Mouse (Mus musculus) bone marrow macrophage, adult 2 months (primary cell): ENCODE measurements at regions not wholly inside any gene's neighbourhood (a gene's known extent, or its start where the extent isn't known, plus 50 kb on each side); places are given as distances from the start of the nearest gene placed in this dataset.

Source experiments
- CTCF ChIP-seq: IDR thresholded peaks from 2 replicates; pipeline ENCODE4 v1.5.1; 2012; ENCODE audit warnings: low read depth, mild to moderate bottlenecking, low read length, moderate library complexity
- POLR2A ChIP-seq: IDR thresholded peaks from 2 replicates; pipeline ENCODE4 v1.6.1; 2012; ENCODE audit warnings: mild to moderate bottlenecking, low read depth, low read length, borderline replicate concordance

DNA sequence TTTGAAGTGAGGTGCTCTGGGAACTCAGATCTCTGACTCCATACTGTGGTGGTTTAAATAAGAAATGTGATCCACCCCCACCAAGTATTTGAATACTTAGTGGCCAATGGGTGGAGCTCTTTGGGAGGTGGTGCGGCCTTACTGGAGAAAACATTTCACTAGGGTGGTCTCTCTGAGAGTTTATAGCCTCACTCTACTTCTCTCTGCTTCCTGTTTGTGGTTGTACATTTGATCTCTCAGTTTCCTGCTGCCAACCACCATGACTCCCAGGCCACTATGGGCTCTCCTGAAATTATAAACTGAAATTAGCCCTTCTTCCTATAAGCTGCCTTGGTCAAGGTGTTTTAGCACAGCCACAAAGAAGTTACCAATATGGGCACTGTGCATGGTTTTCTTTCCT is 479.9 kb upstream of the Marcks start:
- no peak for TF ChIP-seq CTCF
- TF ChIP-seq POLR2A = no peak
